ENCODE assay signal across 11 mouse cellular contexts in the genomic region with DNA sequence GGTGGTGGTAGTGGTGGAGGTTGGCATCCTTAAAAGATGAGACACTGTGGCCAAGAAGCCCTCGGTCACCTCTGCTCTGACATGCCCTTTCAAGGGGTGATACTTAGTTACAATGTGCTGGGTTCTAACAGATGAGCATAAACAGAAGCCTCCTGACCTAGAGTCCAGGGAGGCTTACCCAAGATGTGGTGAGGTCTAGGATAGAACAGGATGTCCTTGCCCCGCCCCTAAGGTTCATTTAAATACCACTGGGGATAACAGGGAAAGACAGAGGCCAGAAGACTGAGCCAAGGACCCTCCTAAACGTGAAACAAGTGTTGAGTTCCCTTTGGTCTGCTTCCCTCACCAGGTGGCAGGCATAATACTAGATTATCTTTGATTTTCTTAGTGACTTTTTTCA. TPM values are rescaled to one million over a fixed set of nuclear protein-coding genes. Genes with fewer than 3 reads are reported as not detected.
DNase-seq lines count a peak whose midpoint lies in the region; ATAC-seq and TF ChIP-seq lines count a peak whose summit lies in the region.
"Had no signal": no experiment of that assay in that cellular context is flagged by ENCODE, and none has a peak within 500 bp of the region (broad histone marks: within the 10 kb centered on the region; RNA-seq: fewer than 3 reads in every experiment).

No protein-coding gene starts in this region.

- no peak for TF ChIP-seq CTCF in stomach, postnatal 0 days (IDR thresholded peaks at IDR 0.05; ENCODE audit: low read depth)

- no peak for DNase-seq in heart, adult 9 months (ENCODE audit: low spot score in 2 of 2)
- DNase-seq in thymus, postnatal 0 days (ENCODE audit: low spot score) = peak; percentile 3
- no peak for DNase-seq in thymus, postnatal 4 days
- DNase-seq in stomach, postnatal 0 days (ENCODE audit: low spot score) = no peak
- DNase-seq in cerebellum, postnatal 14 days = no peak
- no peak for DNase-seq in urinary bladder, postnatal 36 days (ENCODE audit: low spot score in 2 of 2)
- DNase-seq: heart, postnatal 14 days; left cerebral cortex, postnatal 4 days had no signal

- no peak overlapping the region for H3K4me2 ChIP-seq in heart, embryonic 15.5 days
- H3K4me2 ChIP-seq in limb, embryonic 15.5 days = peak overlapping the region; percentile 75; the same call in 1 of the 2 replicates
- peak overlapping the region; percentile 93; the same call in 1 of the 2 replicates for H3K4me2 ChIP-seq in stomach, postnatal 0 days (replicated peaks; ENCODE audit: low read depth)

- no peak overlapping the region for H3K27ac ChIP-seq in heart, embryonic 15.5 days
- no peak overlapping the region for H3K27ac ChIP-seq in limb, embryonic 15.5 days
- no peak overlapping the region for H3K27ac ChIP-seq in stomach, postnatal 0 days (replicated peaks)

- peaks cover 19% of the 10 kb centered on the region; the same call in 1 of the 2 replicates for H3K4me1 ChIP-seq in heart, embryonic 15.5 days (replicated peaks)
- H3K4me1 ChIP-seq in limb, embryonic 15.5 days = peaks cover 21% of the 10 kb centered on the region
- H3K4me1 ChIP-seq in stomach, postnatal 0 days (replicated peaks; ENCODE audit: control insufficient read depth, insufficient read depth) = 0 out of 2 replicates have a peak, but pooled peaks cover 4% of the 10 kb centered on the region

- WGBS in heart, embryonic 15.5 days = 70% methylated on average over 3 of the region's 3 CpGs
- 71% methylated on average over 3 of the region's 3 CpGs for WGBS in limb, embryonic 15.5 days
- 68% methylated on average over 3 of the region's 3 CpGs for WGBS in stomach, postnatal 0 days

- no peaks in the 10 kb centered on the region for H3K9me3 ChIP-seq in heart, embryonic 15.5 days (replicated peaks)
- no peaks in the 10 kb centered on the region for H3K9me3 ChIP-seq in limb, embryonic 15.5 days
- no peaks in the 10 kb centered on the region for H3K9me3 ChIP-seq in stomach, postnatal 0 days (ENCODE audit: control insufficient read depth, low read length)

- H3K4me3 ChIP-seq in heart, embryonic 15.5 days = no peak overlapping the region
- H3K4me3 ChIP-seq in limb, embryonic 15.5 days = peak overlapping the region; percentile 85; the same call in 1 of the 2 replicates
- H3K4me3 ChIP-seq in stomach, postnatal 0 days (ENCODE audit: low read depth, low read length) = no peak overlapping the region; the same call in 1 of the 2 replicates

- TF ChIP-seq EP300 in stomach, postnatal 0 days (optimal IDR thresholded peaks at IDR 0.05) = no peak

- no peaks in the 10 kb centered on the region for H3K36me3 ChIP-seq in heart, embryonic 15.5 days
- peaks cover 14% of the 10 kb centered on the region for H3K36me3 ChIP-seq in limb, embryonic 15.5 days
- H3K36me3 ChIP-seq in stomach, postnatal 0 days (ENCODE audit: control insufficient read depth, insufficient read depth, low read length) = no peaks in the 10 kb centered on the region

- H3K27me3 ChIP-seq in heart, embryonic 15.5 days = no peaks in the 10 kb centered on the region
- H3K27me3 ChIP-seq in limb, embryonic 15.5 days = no peaks in the 10 kb centered on the region
- no peaks in the 10 kb centered on the region for H3K27me3 ChIP-seq in stomach, postnatal 0 days (ENCODE audit: control insufficient read depth, insufficient read depth, low read length)

- H3K9ac ChIP-seq in heart, embryonic 15.5 days = 0 out of 2 replicates have a peak overlapping the region, but pooled peaks have one; percentile 95
- peak overlapping the region; percentile 90; the same call in 1 of the 2 replicates for H3K9ac ChIP-seq in limb, embryonic 15.5 days
- H3K9ac ChIP-seq in stomach, postnatal 0 days (ENCODE audit: low read length) = no peak overlapping the region

- no peak for ATAC-seq in heart, embryonic 15.5 days (replicated peaks; ENCODE audit: insufficient number of reproducible peaks, insufficient read depth, low FRiP score, low read depth)
- no peak for ATAC-seq in limb, embryonic 15.5 days (ENCODE audit: insufficient number of reproducible peaks, low FRiP score, low TSS enrichment, low read depth)
- no peak for ATAC-seq in stomach, postnatal 0 days (ENCODE audit: low FRiP score, low TSS enrichment)
- ATAC-seq: CD4-positive, CD25-positive, alpha-beta regulatory T cell, adult 4 months had no signal

RNA-seq across cellular contexts. Expression of a gene that starts 1.5 kb away (rescaled TPM):
- polyA plus RNA-seq in heart, embryonic 15.5 days (2015; fragmentation: Nextera tagmentation; extraction: Ambion mirVana) = 12.6 and 18.1 TPM in 2 replicates
- polyA plus RNA-seq in thymus, postnatal 0 days (2015; fragmentation: Nextera tagmentation; extraction: Ambion mirVana) = 9.0 and 10.0 TPM in 2 replicates
- 25.2 and 26.3 TPM in 2 replicates for polyA plus RNA-seq in limb, embryonic 15.5 days (2015; fragmentation: Nextera tagmentation; extraction: Ambion mirVana)
- 17.0 and 19.4 TPM in 2 replicates for polyA plus RNA-seq in stomach, postnatal 0 days (2015; fragmentation: Nextera tagmentation; extraction: Ambion mirVana)

RNA-seq across cellular contexts. Expression of a gene that starts 31.1 kb away (rescaled TPM):
- polyA plus RNA-seq in heart, embryonic 15.5 days (2015; fragmentation: Nextera tagmentation; extraction: Ambion mirVana) = not detected in 2 replicates
- not detected in 2 replicates for polyA plus RNA-seq in thymus, postnatal 0 days (2015; fragmentation: Nextera tagmentation; extraction: Ambion mirVana)
- polyA plus RNA-seq in limb, embryonic 15.5 days (2015; fragmentation: Nextera tagmentation; extraction: Ambion mirVana) = not detected in 2 replicates
- 0.63 and 1.0 TPM in 2 replicates for polyA plus RNA-seq in stomach, postnatal 0 days (2015; fragmentation: Nextera tagmentation; extraction: Ambion mirVana)

RNA-seq across cellular contexts. Expression of a gene that starts 49.9 kb away (rescaled TPM):
- polyA plus RNA-seq in heart, embryonic 15.5 days (2015; fragmentation: Nextera tagmentation; extraction: Ambion mirVana) = 160 and 174 TPM in 2 replicates
- 12.7 and 13.9 TPM in 2 replicates for polyA plus RNA-seq in thymus, postnatal 0 days (2015; fragmentation: Nextera tagmentation; extraction: Ambion mirVana)
- polyA plus RNA-seq in limb, embryonic 15.5 days (2015; fragmentation: Nextera tagmentation; extraction: Ambion mirVana) = 58.2 and 72.5 TPM in 2 replicates
- polyA plus RNA-seq in stomach, postnatal 0 days (2015; fragmentation: Nextera tagmentation; extraction: Ambion mirVana) = 167 and 178 TPM in 2 replicates

RNA-seq across cellular contexts. Expression of a gene that starts 58.7 kb away (rescaled TPM):
- polyA plus RNA-seq in heart, embryonic 15.5 days (2015; fragmentation: Nextera tagmentation; extraction: Ambion mirVana) = 5.8 and 6.1 TPM in 2 replicates
- polyA plus RNA-seq in thymus, postnatal 0 days (2015; fragmentation: Nextera tagmentation; extraction: Ambion mirVana) = 4.8 and 5.5 TPM in 2 replicates
- 7.4 and 9.1 TPM in 2 replicates for polyA plus RNA-seq in limb, embryonic 15.5 days (2015; fragmentation: Nextera tagmentation; extraction: Ambion mirVana)
- 4.6 and 5.0 TPM in 2 replicates for polyA plus RNA-seq in stomach, postnatal 0 days (2015; fragmentation: Nextera tagmentation; extraction: Ambion mirVana)

RNA-seq across cellular contexts. Expression of a gene that starts 59.4 kb away (rescaled TPM):
- polyA plus RNA-seq in heart, embryonic 15.5 days (2015; fragmentation: Nextera tagmentation; extraction: Ambion mirVana) = 11.5 and 14.9 TPM in 2 replicates
- 16.2 and 16.6 TPM in 2 replicates for polyA plus RNA-seq in thymus, postnatal 0 days (2015; fragmentation: Nextera tagmentation; extraction: Ambion mirVana)
- polyA plus RNA-seq in limb, embryonic 15.5 days (2015; fragmentation: Nextera tagmentation; extraction: Ambion mirVana) = 16.8 and 18.4 TPM in 2 replicates
- polyA plus RNA-seq in stomach, postnatal 0 days (2015; fragmentation: Nextera tagmentation; extraction: Ambion mirVana) = 10.7 and 12.4 TPM in 2 replicates
